Mouse (Mus musculus) liver, embryonic 13.5 days (tissue): ENCODE results near the gene Lgi2. TPM values are rescaled to one million over a fixed set of nuclear protein-coding genes. Genes with fewer than 3 reads are reported as not detected.

ENCODE experiments used
- ATAC-seq: fragments of 200-750 bp; cut with Nextera tagmentation; 2 replicates; pipeline ENCODE4 v1.8.0; 2017; ENCODE audit warnings: low read depth, mild to moderate bottlenecking, moderate number of reproducible peaks, moderate library complexity
- DNase-seq: peaks from one replicate; pipeline ENCODE4 v3.0.0; 2022
- H3K27ac ChIP-seq: fragments of 300-500 bp; sonication (generic); 2 replicates; pipeline ENCODE4 v1.5.1; 2015; ENCODE audit warnings: moderate library complexity, mild to moderate bottlenecking, inconsistent platforms
- H3K27me3 ChIP-seq: fragments of 300-500 bp; sonication (generic); 2 replicates; pipeline ENCODE4 v1.6.1; 2015; ENCODE audit warnings: mild to moderate bottlenecking, inconsistent platforms
- H3K36me3 ChIP-seq: fragments of 300-500 bp; sonication (generic); 2 replicates; pipeline ENCODE4 v1.6.1; 2015; ENCODE audit warnings: mild to moderate bottlenecking, inconsistent platforms
- H3K4me1 ChIP-seq: fragments of 300-500 bp; sonication (generic); replicated peaks from 2 replicates; pipeline ENCODE4 v1.6.1; 2015; ENCODE audit warnings: inconsistent platforms
- H3K4me2 ChIP-seq: fragments of 300-500 bp; sonication (generic); 2 replicates; pipeline ENCODE4 v1.6.1; 2015; ENCODE audit warnings: inconsistent platforms, mild to moderate bottlenecking, moderate library complexity
- H3K4me3 ChIP-seq: fragments of 300-500 bp; sonication (generic); replicated peaks from 2 replicates; pipeline ENCODE4 v1.5.1; 2015; ENCODE audit warnings: mild to moderate bottlenecking, inconsistent platforms
- H3K9ac ChIP-seq: fragments of 300-500 bp; sonication (generic); 2 replicates; pipeline ENCODE4 v1.6.1; 2015; ENCODE audit warnings: mild to moderate bottlenecking, inconsistent platforms
- H3K9me3 ChIP-seq: fragments of 300-500 bp; sonication (generic); replicated peaks from 2 replicates; pipeline ENCODE4 v1.6.1; 2016; ENCODE audit warnings: inconsistent platforms
- WGBS: fragments of 180-500 bp; shearing (Covaris S2); methylation state at CpG from one replicate; pipeline ENCODE4 v1.1.7; 2015; ENCODE audit not compliant: insufficient replicate concordance; 5-methylcytosine and 5-hydroxymethylcytosine counted together
- polyA plus RNA-seq: library from polyadenylated mRNA; unstranded; fragments of >200 nt; fragmentation: Nextera tagmentation; extraction: Ambion mirVana; gene quantifications from 2 replicates; pipeline ENCODE4 v1.2.1, GENCODE M21; 2015

Lgi2 gene
- polyA plus RNA-seq, 1 experiment from 2014 or later, result 0.48 TPM

GRCm38 (mm10) chr5:52572572-52572971 is 6.3 kb upstream of the Lgi2 start:
- Histone ChIP-seq H3K4me1 (no peaks in the 10 kb centered on the region), H3K4me2 (no peak overlapping the region), H3K9me3 (peaks cover 13% of the 10 kb centered on the region; the same call in 1 of the 2 replicates), H3K27ac (no peak overlapping the region), H3K4me3 (no peak overlapping the region), H3K27me3 (peaks cover 7% of the 10 kb centered on the region; the same call in 1 of the 2 replicates), H3K9ac (no peak overlapping the region), H3K36me3 (no peaks in the 10 kb centered on the region)
- DNase-seq, result no peak
- 13% methylated on average over 1 of the region's 1 CpGs for WGBS
- no peak for ATAC-seq

DNA sequence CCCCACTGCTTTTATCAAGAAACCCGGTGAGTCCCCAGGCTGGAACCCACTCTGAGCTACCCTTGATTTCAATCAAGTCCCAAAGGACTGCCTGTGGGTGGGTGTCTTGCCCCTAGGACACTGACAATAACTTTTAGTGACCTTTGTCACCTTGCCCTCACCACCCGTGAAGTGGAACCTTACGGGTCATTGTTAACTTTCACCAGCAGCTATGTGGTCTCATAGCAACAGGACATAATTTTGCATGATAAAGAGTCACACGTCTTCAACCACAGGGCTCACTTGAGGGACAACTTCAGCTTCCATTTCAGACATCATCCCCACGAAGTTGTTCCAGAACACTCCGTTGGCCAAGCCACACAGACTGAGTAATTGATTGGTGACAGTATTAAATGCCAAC is 4.5 kb upstream of the Lgi2 start:
- 55% methylated on average over 6 of the region's 6 CpGs for WGBS
- H3K9ac ChIP-seq, result no peak overlapping the region
- DNase-seq, result no peak

DNA sequence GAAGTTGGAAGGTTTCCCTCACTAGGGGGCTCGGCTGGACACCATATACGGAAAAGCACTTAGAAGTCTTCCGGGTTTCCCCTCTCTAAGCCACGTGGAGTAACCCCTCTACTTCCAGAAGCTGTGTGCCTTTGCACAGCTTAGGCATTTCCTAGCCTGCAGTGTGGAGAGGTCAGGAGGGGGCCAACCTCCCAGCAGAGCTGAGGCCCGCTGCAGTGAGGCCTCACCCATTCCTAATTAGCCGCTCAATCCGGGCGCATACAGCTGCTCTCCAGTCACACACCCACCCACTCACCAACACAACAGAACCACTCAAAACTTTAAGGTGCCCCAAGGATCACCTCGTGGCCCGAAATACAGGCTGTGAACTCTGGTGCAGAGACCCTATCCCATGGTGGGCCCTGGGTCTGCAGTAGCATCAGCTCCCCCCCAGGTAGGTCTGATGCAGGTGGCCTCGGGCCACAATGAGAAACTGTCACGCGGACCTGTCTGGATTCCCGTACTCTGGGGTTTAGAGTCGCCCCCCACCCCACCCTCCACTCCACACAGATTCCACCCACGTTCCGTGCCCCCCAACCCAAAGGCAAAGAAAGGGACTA is 949 bp downstream of the Lgi2 start:
- H3K4me3 ChIP-seq, result peak overlapping the region; percentile 49
- no peaks in the 10 kb centered on the region for H3K4me1 ChIP-seq
- no peaks in the 10 kb centered on the region for H3K9me3 ChIP-seq
- H3K9ac ChIP-seq, result no peak overlapping the region
- H3K4me2 ChIP-seq, result peak overlapping the region; percentile 66
- no peak for DNase-seq
- peaks cover 57% of the 10 kb centered on the region for H3K27me3 ChIP-seq
- WGBS, result 9% methylated on average over 15 of the region's 17 CpGs
- no peak for ATAC-seq
- no peak overlapping the region for H3K27ac ChIP-seq
- no peaks in the 10 kb centered on the region for H3K36me3 ChIP-seq

More for the DNA sequence above, 4.5 kb upstream of the Lgi2 start:
- H3K4me2 ChIP-seq, result no peak overlapping the region
- H3K9me3 ChIP-seq, result peaks cover 13% of the 10 kb centered on the region; the same call in 1 of the 2 replicates
- H3K4me1 ChIP-seq, result no peaks in the 10 kb centered on the region
- ATAC-seq, result no peak
- no peak overlapping the region for H3K4me3 ChIP-seq
- peaks cover 26% of the 10 kb centered on the region for H3K27me3 ChIP-seq
- no peaks in the 10 kb centered on the region for H3K36me3 ChIP-seq
- H3K27ac ChIP-seq, result no peak overlapping the region

DNA sequence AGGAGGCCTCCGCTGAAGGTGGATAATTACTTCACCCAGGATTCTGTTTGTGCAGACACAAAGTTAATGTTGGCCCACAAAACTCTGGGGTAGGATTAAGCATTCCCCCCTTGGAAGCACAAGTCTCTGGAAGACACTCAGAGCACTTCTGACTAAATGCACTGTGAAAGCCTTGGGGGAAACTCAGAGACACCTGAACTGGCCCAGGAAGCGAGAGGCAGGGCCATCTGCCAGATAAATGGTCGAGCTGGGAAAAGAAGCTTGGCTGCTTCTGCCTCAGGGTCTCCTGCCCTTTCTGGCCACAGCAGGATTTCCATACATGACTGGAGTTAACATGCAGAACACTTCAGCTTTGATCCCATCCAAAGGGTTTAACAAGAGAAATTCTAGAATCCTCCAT is 1.9 kb downstream of the Lgi2 start:
- no peak overlapping the region for H3K9ac ChIP-seq
- no peak overlapping the region for H3K27ac ChIP-seq
- 42% methylated on average over 3 of the region's 3 CpGs for WGBS
- no peak for DNase-seq
- H3K4me3 ChIP-seq, result no peak overlapping the region
- H3K9me3 ChIP-seq, result no peaks in the 10 kb centered on the region
- no peak for ATAC-seq
- H3K27me3 ChIP-seq, result peaks cover 57% of the 10 kb centered on the region
- H3K4me1 ChIP-seq, result no peaks in the 10 kb centered on the region
- H3K4me2 ChIP-seq, result no peak overlapping the region
- H3K36me3 ChIP-seq, result no peaks in the 10 kb centered on the region

DNA sequence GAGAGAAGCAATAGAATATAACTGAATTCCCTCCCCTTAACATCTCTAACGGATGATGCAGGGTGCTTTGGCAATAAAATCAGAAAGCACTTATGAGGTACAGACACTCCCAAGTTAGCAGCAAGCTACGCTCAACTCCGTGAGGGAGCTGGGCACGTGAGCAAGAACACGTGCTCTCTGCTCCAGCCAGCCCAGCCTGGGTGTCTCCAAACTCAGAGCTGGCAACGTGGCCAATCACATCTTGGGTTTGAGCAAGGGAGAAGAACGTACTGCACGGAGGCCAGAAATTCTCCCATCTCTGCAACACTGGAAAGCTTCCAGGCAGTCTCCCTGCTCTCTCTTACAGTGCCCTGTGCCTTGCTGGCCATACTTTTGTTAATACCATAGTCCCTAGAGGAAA is 6.0 kb downstream of the Lgi2 start:
- Histone ChIP-seq H3K4me1 (no peaks in the 10 kb centered on the region), H3K9me3 (no peaks in the 10 kb centered on the region), H3K4me2 (no peak overlapping the region), H3K36me3 (no peaks in the 10 kb centered on the region), H3K27ac (no peak overlapping the region), H3K27me3 (peaks cover 26% of the 10 kb centered on the region), H3K9ac (no peak overlapping the region), H3K4me3 (no peak overlapping the region)
- DNase-seq (no peak), ATAC-seq (no peak)
- WGBS, result 67% methylated on average over 8 of the region's 8 CpGs

DNA sequence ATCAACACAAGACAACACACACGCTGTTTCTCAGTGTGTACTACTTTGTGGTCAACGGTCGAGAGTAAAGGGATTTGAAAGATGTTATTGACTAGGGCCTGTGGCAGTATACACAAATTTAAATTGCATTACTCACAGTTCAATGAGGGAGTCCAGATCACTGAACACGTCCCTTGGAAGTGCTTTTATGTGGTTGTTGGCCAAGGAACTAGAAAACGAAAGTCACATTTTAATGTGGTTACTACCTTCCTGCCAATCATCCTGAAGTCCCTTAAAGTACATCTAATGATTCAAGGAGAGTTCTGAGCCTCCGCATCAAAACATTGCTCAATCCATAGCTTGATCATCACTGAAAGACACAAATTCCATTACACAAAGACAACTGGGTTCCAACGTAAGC is 10.7 kb downstream of the Lgi2 start:
- Histone ChIP-seq H3K36me3 (no peaks in the 10 kb centered on the region), H3K4me2 (no peak overlapping the region), H3K27ac (no peak overlapping the region), H3K9me3 (no peaks in the 10 kb centered on the region), H3K9ac (no peak overlapping the region), H3K4me1 (no peaks in the 10 kb centered on the region), H3K4me3 (no peak overlapping the region), H3K27me3 (no peaks in the 10 kb centered on the region)
- 60% methylated on average over 7 of the region's 7 CpGs for WGBS
- ATAC-seq (no peak), DNase-seq (no peak)

DNA sequence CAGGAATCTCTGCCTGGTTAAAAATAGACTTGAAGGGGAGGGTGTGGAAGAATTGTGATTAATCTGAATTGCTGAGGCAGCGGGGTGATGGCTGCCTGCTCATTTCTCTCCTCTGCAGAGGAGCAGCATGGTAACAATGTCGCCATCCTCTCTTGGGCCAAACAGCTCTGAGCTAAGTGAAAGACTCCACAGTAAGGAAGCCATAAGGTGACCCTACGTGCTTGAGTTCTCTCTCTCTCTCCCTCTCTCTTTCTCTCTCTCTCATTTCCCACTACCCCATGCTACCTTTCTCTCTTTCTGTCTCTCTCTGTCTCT is 15.0 kb downstream of the Lgi2 start:
- Histone ChIP-seq H3K4me3 (no peak overlapping the region), H3K4me2 (no peak overlapping the region), H3K27ac (no peak overlapping the region), H3K36me3 (no peaks in the 10 kb centered on the region), H3K4me1 (no peaks in the 10 kb centered on the region), H3K9ac (no peak overlapping the region), H3K9me3 (no peaks in the 10 kb centered on the region), H3K27me3 (no peaks in the 10 kb centered on the region)
- ATAC-seq (no peak), DNase-seq (no peak)
- 64% methylated on average over 3 of the region's 3 CpGs for WGBS

- no peaks in the 10 kb centered on the region for H3K4me1 ChIP-seq
- DNase-seq (no peak), ATAC-seq (no peak)
- H3K9ac ChIP-seq, result no peak overlapping the region
- no peak overlapping the region for H3K4me2 ChIP-seq
- no peak overlapping the region for H3K4me3 ChIP-seq
- no peaks in the 10 kb centered on the region for H3K9me3 ChIP-seq
- H3K27ac ChIP-seq, result no peak overlapping the region
- 72% methylated on average over 13 of the region's 13 CpGs for WGBS
- no peaks in the 10 kb centered on the region for H3K36me3 ChIP-seq
- no peaks in the 10 kb centered on the region for H3K27me3 ChIP-seq
Measured at GRCm38 (mm10) chr5:52550613-52551317, 15.5 kb downstream of the Lgi2 start.

DNA sequence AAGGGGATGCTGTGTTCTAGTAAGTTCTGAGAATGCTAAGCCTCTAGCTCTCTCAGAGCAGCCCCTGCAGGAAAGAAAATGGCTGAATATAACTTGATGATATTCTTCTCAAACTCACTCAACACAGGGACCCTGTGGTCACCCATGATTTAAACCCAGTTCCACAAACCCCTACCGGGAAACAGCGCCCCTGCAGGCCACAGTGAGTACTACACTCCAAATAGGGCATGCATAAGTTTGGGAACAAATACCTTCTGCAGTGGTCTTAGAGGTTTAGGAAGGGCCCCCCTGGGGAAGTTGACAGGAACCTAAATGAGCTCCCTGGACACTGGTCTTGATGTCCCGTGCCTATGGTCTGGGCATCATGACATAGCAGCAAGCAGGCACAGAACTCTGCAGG is 19.3 kb downstream of the Lgi2 start:
- no peak overlapping the region for H3K4me2 ChIP-seq
- H3K4me1 ChIP-seq, result no peaks in the 10 kb centered on the region
- H3K36me3 ChIP-seq, result no peaks in the 10 kb centered on the region
- no peaks in the 10 kb centered on the region for H3K9me3 ChIP-seq
- H3K9ac ChIP-seq, result no peak overlapping the region
- no peak overlapping the region for H3K4me3 ChIP-seq
- H3K27ac ChIP-seq, result no peak overlapping the region
- 21% methylated on average over 3 of the region's 3 CpGs for WGBS
- ATAC-seq (no peak), DNase-seq (no peak)
- H3K27me3 ChIP-seq, result no peaks in the 10 kb centered on the region

GRCm38 (mm10) chr5:52543770-52544169 is 22.5 kb downstream of the Lgi2 start:
- Histone ChIP-seq H3K27ac (no peak overlapping the region), H3K4me1 (peaks cover 4% of the 10 kb centered on the region; the same call in 1 of the 2 replicates), H3K9me3 (no peaks in the 10 kb centered on the region), H3K36me3 (no peaks in the 10 kb centered on the region), H3K27me3 (no peaks in the 10 kb centered on the region), H3K4me3 (no peak overlapping the region), H3K4me2 (no peak overlapping the region), H3K9ac (no peak overlapping the region)
- 57% methylated on average over 4 of the region's 4 CpGs for WGBS
- DNase-seq, result no peak
- no peak for ATAC-seq

GRCm38 (mm10) chr5:52540186-52540585 is 26.1 kb downstream of the Lgi2 start:
- WGBS, result 46% methylated on average over 3 of the region's 3 CpGs
- no peak for ATAC-seq

GRCm38 (mm10) chr5:52539483-52539882 is 26.8 kb downstream of the Lgi2 start:
- H3K27ac ChIP-seq, result no peak overlapping the region

More at GRCm38 (mm10) chr5:52540186-52540585, 26.1 kb downstream of the Lgi2 start:
- DNase-seq, result no peak
- Histone ChIP-seq H3K36me3 (no peaks in the 10 kb centered on the region), H3K4me1 (peaks cover 4% of the 10 kb centered on the region; the same call in 1 of the 2 replicates), H3K4me2 (no peak overlapping the region), H3K9ac (no peak overlapping the region), H3K27ac (no peak overlapping the region), H3K27me3 (no peaks in the 10 kb centered on the region), H3K9me3 (no peaks in the 10 kb centered on the region), H3K4me3 (no peak overlapping the region)

More at GRCm38 (mm10) chr5:52539483-52539882, 26.8 kb downstream of the Lgi2 start:
- no peak overlapping the region for H3K4me3 ChIP-seq
- DNase-seq (no peak), ATAC-seq (no peak)
- no peaks in the 10 kb centered on the region for H3K27me3 ChIP-seq
- H3K36me3 ChIP-seq, result no peaks in the 10 kb centered on the region
- peaks cover 4% of the 10 kb centered on the region; the same call in 1 of the 2 replicates for H3K4me1 ChIP-seq
- H3K9me3 ChIP-seq, result no peaks in the 10 kb centered on the region
- H3K9ac ChIP-seq, result no peak overlapping the region
- no peak overlapping the region for H3K4me2 ChIP-seq
